Mouse (Mus musculus): ENCODE data around the gene Trex2. TPM values are rescaled to one million over a fixed set of nuclear protein-coding genes. Genes with fewer than 3 reads are reported as not detected.

Gene Trex2
- polyA plus RNA-seq (2015; fragmentation: Nextera tagmentation; extraction: Ambion mirVana) = not detected in 2 replicates

DNA sequence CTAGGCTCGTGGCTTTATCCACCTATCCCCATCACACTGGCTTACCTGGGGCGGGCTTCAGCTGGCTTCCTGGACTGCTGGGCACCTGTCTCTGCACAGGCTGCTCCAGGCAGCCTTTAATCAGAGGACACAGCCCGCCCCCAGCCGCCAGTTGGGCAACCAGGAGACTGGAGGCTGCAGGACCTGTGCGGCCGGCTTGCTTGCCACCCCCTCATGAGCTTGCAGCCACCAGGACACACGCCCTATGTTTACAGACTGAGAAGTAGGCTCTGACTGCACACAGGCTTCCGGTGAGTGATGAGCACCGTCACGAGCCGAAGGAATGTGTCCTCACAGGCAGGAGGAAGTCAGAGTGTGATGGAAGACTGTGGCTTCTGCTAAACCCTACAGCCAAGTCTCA, at the start of gene Trex2:
Gene Trex2 (minus strand): TSS at position 93 of the 400 bp plus-strand sequence.
- Histone ChIP-seq H3K9ac (ENCODE audit: low read depth, low read length) (no peak within 1 kb of the TSS), H3K36me3 (ENCODE audit: control insufficient read depth, insufficient read depth, low read length) (no peaks in the 10 kb centered on the region), H3K27ac (ENCODE audit: low read length) (no peak within 1 kb of the TSS), H3K4me1 (ENCODE audit: control insufficient read depth, insufficient read depth, low read length) (no peaks in the 10 kb centered on the region), H3K27me3 (replicated peaks; ENCODE audit: control insufficient read depth, insufficient read depth, low read length) (no peaks in the 10 kb centered on the region), H3K9me3 (ENCODE audit: control insufficient read depth, low read length) (no peaks in the 10 kb centered on the region), H3K4me2 (ENCODE audit: low read depth, low read length) (no peak within 1 kb of the TSS), H3K4me3 (ENCODE audit: low read length) (no peak within 1 kb of the TSS)
- 59% methylated on average over 11 of the region's 11 CpGs for WGBS
- no peak for ATAC-seq

DNA sequence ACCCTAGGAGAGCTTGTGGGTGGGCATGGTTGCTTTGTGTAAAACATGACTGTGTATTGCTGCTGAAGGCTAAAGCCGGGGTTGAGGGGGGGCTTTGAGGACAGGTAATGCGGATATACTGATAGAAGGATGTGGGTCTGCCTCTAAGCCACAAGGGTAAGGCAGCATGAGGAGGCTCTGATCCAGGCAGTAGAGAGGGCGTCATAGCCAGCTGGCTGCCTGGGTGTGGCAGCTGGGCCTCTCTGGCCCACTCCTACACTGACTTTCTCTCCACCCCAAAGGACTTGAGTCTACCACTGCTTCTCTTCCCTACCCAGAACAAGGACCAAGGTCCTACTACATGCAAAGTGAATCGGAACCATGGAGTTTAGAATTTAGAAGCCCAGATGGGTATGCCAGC, 49.7 kb upstream of the Trex2 start:
- 88% methylated on average over 4 of the region's 4 CpGs for WGBS
- peak overlapping the region; percentile 44; the same call in 1 of the 2 replicates for H3K4me3 ChIP-seq (ENCODE audit: low read length)
- H3K9ac ChIP-seq (ENCODE audit: low read depth, low read length) = no peak overlapping the region

DNA sequence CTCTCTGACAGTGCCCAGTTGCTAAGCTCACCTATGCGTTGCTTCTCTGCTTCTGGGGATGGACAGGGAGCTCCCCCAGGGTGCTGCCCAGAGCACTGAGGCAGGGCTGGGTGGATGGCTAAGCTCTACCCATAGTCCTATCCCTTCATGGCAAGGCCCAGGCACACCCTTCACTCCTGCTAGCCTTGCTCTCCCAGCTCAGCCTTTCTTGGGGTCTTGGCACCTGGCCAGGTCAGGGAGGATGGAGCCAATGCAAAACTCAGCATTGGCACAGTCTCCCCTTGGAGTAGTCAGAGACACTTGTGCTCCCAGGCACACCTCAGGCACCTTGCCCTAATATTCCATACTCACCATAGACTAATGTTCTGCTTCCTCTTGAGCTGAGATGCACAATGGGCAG, 48.9 kb upstream of the Trex2 start:
- H3K27ac ChIP-seq (ENCODE audit: low read length) = no peak overlapping the region
- ATAC-seq = 0 out of 2 replicates have a peak, but pooled peaks have one; percentile 31
- peak overlapping the region; percentile 60 for H3K9ac ChIP-seq (ENCODE audit: low read depth, low read length)
- no peaks in the 10 kb centered on the region for H3K36me3 ChIP-seq (ENCODE audit: control insufficient read depth, insufficient read depth, low read length)
- 0 out of 2 replicates have a peak, but pooled peaks cover 8% of the 10 kb centered on the region for H3K27me3 ChIP-seq (replicated peaks; ENCODE audit: control insufficient read depth, insufficient read depth, low read length)
- H3K4me2 ChIP-seq (ENCODE audit: low read depth, low read length) = peak overlapping the region; percentile 47
- H3K4me1 ChIP-seq (ENCODE audit: control insufficient read depth, insufficient read depth, low read length) = no peaks in the 10 kb centered on the region
- H3K4me3 ChIP-seq (ENCODE audit: low read length) = peak overlapping the region; percentile 44
- 67% methylated on average over 1 of the region's 1 CpGs for WGBS
- H3K9me3 ChIP-seq (ENCODE audit: control insufficient read depth, low read length) = no peaks in the 10 kb centered on the region

More for the DNA sequence above, 49.7 kb upstream of the Trex2 start:
- no peaks in the 10 kb centered on the region for H3K9me3 ChIP-seq (ENCODE audit: control insufficient read depth, low read length)
- 0 out of 2 replicates have a peak, but pooled peaks cover 8% of the 10 kb centered on the region for H3K27me3 ChIP-seq (replicated peaks; ENCODE audit: control insufficient read depth, insufficient read depth, low read length)
- no peak overlapping the region for H3K27ac ChIP-seq (ENCODE audit: low read length)
- H3K4me1 ChIP-seq (ENCODE audit: control insufficient read depth, insufficient read depth, low read length) = no peaks in the 10 kb centered on the region
- peak overlapping the region; percentile 47 for H3K4me2 ChIP-seq (ENCODE audit: low read depth, low read length)
- no peak for ATAC-seq
- no peaks in the 10 kb centered on the region for H3K36me3 ChIP-seq (ENCODE audit: control insufficient read depth, insufficient read depth, low read length)

DNA sequence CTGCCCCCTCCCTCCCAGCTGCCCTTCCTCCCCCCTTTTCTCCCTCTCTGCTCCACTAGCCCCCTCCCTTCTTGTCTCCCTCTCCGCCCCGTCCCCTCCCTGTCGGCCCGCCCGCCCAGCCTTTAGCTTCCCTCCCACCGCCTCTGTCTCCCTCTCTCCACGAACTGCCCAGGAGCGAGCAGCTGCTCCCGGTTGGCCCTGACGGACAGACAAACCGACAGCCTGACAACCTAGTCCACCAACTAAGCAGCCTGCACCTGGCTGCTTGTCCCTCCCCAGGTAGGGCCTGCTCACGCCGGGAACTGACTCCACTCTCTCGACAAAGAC, 48.3 kb upstream of the Trex2 start, which contains the start of gene Bgn:
Gene Bgn (plus strand): TSS at position 119 of the 327 bp plus-strand sequence.
- 0 out of 2 replicates have a peak, but pooled peaks cover 8% of the 10 kb centered on the region for H3K27me3 ChIP-seq (replicated peaks; ENCODE audit: control insufficient read depth, insufficient read depth, low read length)
- ATAC-seq = peak; percentile 66
- H3K4me3 ChIP-seq (ENCODE audit: low read length) = peak within 1 kb of the TSS; percentile 44
- H3K9me3 ChIP-seq (ENCODE audit: control insufficient read depth, low read length) = no peaks in the 10 kb centered on the region
- WGBS = 14% methylated on average over 13 of the region's 14 CpGs
- H3K36me3 ChIP-seq (ENCODE audit: control insufficient read depth, insufficient read depth, low read length) = no peaks in the 10 kb centered on the region
- H3K27ac ChIP-seq (ENCODE audit: low read length) = peak within 1 kb of the TSS; percentile 41
- peak within 1 kb of the TSS; percentile 47 for H3K4me2 ChIP-seq (ENCODE audit: low read depth, low read length)
- peak within 1 kb of the TSS; percentile 60 for H3K9ac ChIP-seq (ENCODE audit: low read depth, low read length)
- H3K4me1 ChIP-seq (ENCODE audit: control insufficient read depth, insufficient read depth, low read length) = no peaks in the 10 kb centered on the region

DNA sequence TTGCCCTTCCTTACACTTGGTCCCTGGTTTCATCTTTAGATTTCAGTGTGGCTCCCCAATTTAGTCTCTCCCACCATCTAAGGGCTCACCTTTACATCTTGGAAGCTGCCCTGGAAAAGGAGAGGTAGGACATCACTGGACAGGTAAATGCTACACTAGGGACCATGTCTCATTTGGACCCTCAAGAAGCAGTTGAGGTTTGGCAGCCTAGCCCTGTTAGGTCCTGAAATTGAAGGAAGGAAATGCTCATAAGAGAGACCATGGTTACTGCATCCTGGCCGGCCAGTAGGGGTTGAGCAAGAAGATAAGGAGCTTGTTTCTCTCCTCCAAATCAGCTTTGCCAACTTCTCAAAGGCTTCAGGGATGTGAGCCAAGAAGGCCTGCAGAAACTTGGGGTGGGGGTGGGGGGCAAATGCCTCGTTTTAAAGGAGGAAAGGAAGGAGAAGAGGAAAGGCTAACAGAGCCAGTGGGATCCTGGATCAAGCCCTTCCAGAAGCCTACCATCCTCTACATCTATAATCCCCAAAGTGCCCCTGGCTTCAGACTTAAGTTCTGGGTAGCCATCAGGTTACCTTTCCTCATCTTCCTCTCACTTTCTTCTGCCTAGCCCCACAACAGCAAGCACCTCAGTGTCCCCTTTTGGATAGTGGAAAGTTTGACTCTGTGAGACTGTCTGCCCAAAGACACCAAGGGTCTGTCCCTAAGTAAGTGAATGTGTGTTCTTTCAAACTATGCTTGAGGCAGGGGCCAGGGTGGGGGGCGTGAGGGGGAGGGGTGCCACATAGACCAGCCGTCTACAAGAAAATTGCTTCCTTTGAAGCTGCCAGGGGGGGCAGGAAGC, 47.7 kb upstream of the Trex2 start:
- Histone ChIP-seq H3K4me2 (ENCODE audit: low read depth, low read length) (peak overlapping the region; percentile 47; the same call in 1 of the 2 replicates), H3K4me3 (ENCODE audit: low read length) (no peak overlapping the region), H3K9me3 (ENCODE audit: control insufficient read depth, low read length) (no peaks in the 10 kb centered on the region), H3K36me3 (ENCODE audit: control insufficient read depth, insufficient read depth, low read length) (no peaks in the 10 kb centered on the region), H3K9ac (ENCODE audit: low read depth, low read length) (no peak overlapping the region), H3K4me1 (ENCODE audit: control insufficient read depth, insufficient read depth, low read length) (no peaks in the 10 kb centered on the region), H3K27me3 (replicated peaks; ENCODE audit: control insufficient read depth, insufficient read depth, low read length) (0 out of 2 replicates have a peak, but pooled peaks cover 10% of the 10 kb centered on the region), H3K27ac (ENCODE audit: low read length) (peak overlapping the region; percentile 41)
- no peak; the same call in 1 of the 2 replicates for ATAC-seq
- 43% methylated on average over 4 of the region's 4 CpGs for WGBS

DNA sequence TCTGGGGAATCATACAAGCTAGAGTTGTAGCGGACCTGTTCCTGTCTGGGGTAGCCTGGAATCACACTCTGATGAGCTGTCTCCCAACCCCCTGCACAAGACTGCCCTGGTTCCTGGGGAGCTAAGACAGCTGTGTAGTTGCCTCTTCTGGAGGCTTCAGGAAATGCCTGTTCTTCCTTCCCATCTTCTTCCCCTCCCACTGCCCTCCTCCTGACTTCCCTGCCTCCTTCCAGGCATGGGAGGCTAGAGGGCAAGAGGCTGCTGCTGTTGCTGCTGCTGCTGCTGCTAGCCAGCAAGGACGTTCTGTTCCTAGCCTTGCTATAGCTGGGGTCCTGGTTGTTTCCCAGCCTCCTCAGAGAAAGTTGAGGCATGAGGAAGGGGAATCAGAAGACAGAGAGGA, 45.2 kb upstream of the Trex2 start:
- peak overlapping the region; percentile 43 for H3K27ac ChIP-seq (ENCODE audit: low read length)

DNA sequence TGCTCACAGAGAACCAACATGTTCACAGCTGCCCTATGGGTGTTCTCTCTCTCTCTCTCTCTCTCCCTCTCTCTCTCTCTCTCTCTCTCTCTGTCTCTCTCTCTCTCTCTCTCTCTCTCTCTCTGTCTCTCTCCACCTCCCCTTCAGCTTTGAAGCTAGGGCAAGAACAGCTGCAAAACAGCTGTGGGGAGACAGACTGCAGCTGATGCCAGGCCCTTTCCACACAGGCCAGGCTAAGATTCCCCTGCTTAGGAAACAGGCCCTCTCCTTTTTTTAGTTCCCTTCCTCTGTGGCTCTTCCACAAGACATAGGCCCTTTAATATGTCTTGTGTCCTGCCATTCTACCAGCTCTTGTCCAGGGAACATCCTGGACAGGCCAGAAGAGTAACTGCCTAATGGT, 44.5 kb upstream of the Trex2 start:
- Histone ChIP-seq H3K4me3 (ENCODE audit: low read length) (no peak overlapping the region), H3K9ac (ENCODE audit: low read depth, low read length) (no peak overlapping the region), H3K4me1 (ENCODE audit: control insufficient read depth, insufficient read depth, low read length) (peaks cover 3% of the 10 kb centered on the region; the same call in 1 of the 2 replicates), H3K27ac (ENCODE audit: low read length) (peak overlapping the region; percentile 43), H3K4me2 (ENCODE audit: low read depth, low read length) (no peak overlapping the region), H3K36me3 (ENCODE audit: control insufficient read depth, insufficient read depth, low read length) (no peaks in the 10 kb centered on the region), H3K9me3 (ENCODE audit: control insufficient read depth, low read length) (no peaks in the 10 kb centered on the region), H3K27me3 (replicated peaks; ENCODE audit: control insufficient read depth, insufficient read depth, low read length) (0 out of 2 replicates have a peak, but pooled peaks cover 9% of the 10 kb centered on the region)
- no peak for ATAC-seq

More for the DNA sequence above, 45.2 kb upstream of the Trex2 start:
- H3K4me1 ChIP-seq (ENCODE audit: control insufficient read depth, insufficient read depth, low read length) = peaks cover 3% of the 10 kb centered on the region; the same call in 1 of the 2 replicates
- H3K27me3 ChIP-seq (replicated peaks; ENCODE audit: control insufficient read depth, insufficient read depth, low read length) = 0 out of 2 replicates have a peak, but pooled peaks cover 10% of the 10 kb centered on the region
- H3K9ac ChIP-seq (ENCODE audit: low read depth, low read length) = no peak overlapping the region
- no peaks in the 10 kb centered on the region for H3K9me3 ChIP-seq (ENCODE audit: control insufficient read depth, low read length)
- 44% methylated on average over 2 of the region's 2 CpGs for WGBS
- peak; percentile 29; the same call in 1 of the 2 replicates for ATAC-seq
- H3K4me2 ChIP-seq (ENCODE audit: low read depth, low read length) = no peak overlapping the region
- no peak overlapping the region for H3K4me3 ChIP-seq (ENCODE audit: low read length)
- no peaks in the 10 kb centered on the region for H3K36me3 ChIP-seq (ENCODE audit: control insufficient read depth, insufficient read depth, low read length)

DNA sequence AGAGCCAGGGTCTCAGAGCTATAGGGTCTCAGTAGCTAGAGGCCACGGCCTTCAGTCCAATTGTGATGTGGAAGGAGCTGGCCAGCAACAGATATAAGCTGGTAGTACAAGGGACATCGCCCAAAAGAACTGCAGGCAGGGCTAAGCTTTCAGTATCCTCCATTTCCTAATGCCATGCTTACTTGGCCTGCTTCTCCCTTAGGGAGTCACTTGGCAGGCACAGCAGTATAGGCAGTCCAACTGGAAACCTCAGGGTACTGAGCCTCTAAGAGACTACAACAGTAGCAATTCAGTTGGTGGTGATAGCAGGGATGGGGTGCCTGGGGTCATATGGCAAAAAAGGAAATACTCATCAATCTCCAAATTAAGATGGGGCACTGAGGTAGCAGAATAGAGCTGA, 42.4 kb upstream of the Trex2 start:
- Histone ChIP-seq H3K9ac (ENCODE audit: low read depth, low read length) (no peak overlapping the region), H3K4me1 (ENCODE audit: control insufficient read depth, insufficient read depth, low read length) (peaks cover 3% of the 10 kb centered on the region; the same call in 1 of the 2 replicates), H3K4me2 (ENCODE audit: low read depth, low read length) (no peak overlapping the region), H3K4me3 (ENCODE audit: low read length) (no peak overlapping the region), H3K9me3 (ENCODE audit: control insufficient read depth, low read length) (no peaks in the 10 kb centered on the region), H3K36me3 (ENCODE audit: control insufficient read depth, insufficient read depth, low read length) (no peaks in the 10 kb centered on the region), H3K27ac (ENCODE audit: low read length) (no peak overlapping the region), H3K27me3 (replicated peaks; ENCODE audit: control insufficient read depth, insufficient read depth, low read length) (peaks cover 5% of the 10 kb centered on the region; the same call in 1 of the 2 replicates)
- WGBS = 80% methylated on average over 2 of the region's 2 CpGs
- ATAC-seq = no peak

DNA sequence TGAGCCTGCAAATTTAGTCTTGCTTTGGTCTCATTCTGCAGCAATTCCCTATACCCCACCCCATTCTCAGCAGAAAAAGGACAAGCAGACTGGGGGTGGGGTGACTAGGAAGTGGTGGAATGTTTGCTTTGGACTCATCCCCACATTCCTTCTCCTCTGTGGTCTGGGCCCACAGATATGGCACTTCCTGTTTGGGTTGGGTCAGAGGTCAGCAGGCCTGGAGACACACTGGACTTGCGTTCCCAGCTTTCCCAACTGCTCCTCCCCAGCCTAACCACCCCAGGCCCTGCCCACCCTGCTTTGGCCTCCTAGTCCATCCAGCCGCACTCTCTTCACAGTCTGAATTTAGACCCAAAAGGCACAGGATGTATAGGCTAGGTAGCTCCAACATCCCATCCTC, 41.5 kb upstream of the Trex2 start:
- Histone ChIP-seq H3K27ac (ENCODE audit: low read length) (peak overlapping the region; percentile 67), H3K4me3 (ENCODE audit: low read length) (no peak overlapping the region), H3K9ac (ENCODE audit: low read depth, low read length) (no peak overlapping the region), H3K27me3 (replicated peaks; ENCODE audit: control insufficient read depth, insufficient read depth, low read length) (peaks cover 5% of the 10 kb centered on the region; the same call in 1 of the 2 replicates), H3K36me3 (ENCODE audit: control insufficient read depth, insufficient read depth, low read length) (no peaks in the 10 kb centered on the region), H3K4me1 (ENCODE audit: control insufficient read depth, insufficient read depth, low read length) (peaks cover 3% of the 10 kb centered on the region; the same call in 1 of the 2 replicates), H3K9me3 (ENCODE audit: control insufficient read depth, low read length) (no peaks in the 10 kb centered on the region), H3K4me2 (ENCODE audit: low read depth, low read length) (no peak overlapping the region)
- ATAC-seq = peak; percentile 45
- WGBS = 47% methylated on average over 2 of the region's 2 CpGs

Measured in intestine, embryonic 16.5 days (tissue).